Mouse (Mus musculus) retina, postnatal 1 day (tissue): ENCODE measurements around the gene Dmp1.

Source experiments
- DNase-seq: peaks from one replicate; pipeline ENCODE4 v3.0.0-alpha.2; 2012

Dmp1 gene

GRCm38 (mm10) chr5:104263014-104263776, 60.8 kb downstream of the Dmp1 start:
- no peak for DNase-seq
